ENCODE assay signal across 8 mouse cellular contexts in genomic region chr4:57780833-57781641, GRCm38 (mm10).
DNase-seq lines count a peak whose midpoint lies in the region; ATAC-seq and TF ChIP-seq lines count a peak whose summit lies in the region.

No protein-coding gene starts in this region.

- H3K9me3 ChIP-seq in heart, embryonic 10.5 days, result no peaks in the 10 kb centered on the region
- H3K9me3 ChIP-seq in ES-E14 (ENCODE audit: control insufficient read depth, insufficient read depth, low read depth, low read length), result no peaks in the 10 kb centered on the region
- no peaks in the 10 kb centered on the region for H3K9me3 ChIP-seq in forebrain, embryonic 14.5 days (replicated peaks; ENCODE audit: control insufficient read depth, low read length)
- no peaks in the 10 kb centered on the region for H3K9me3 ChIP-seq in midbrain, embryonic 12.5 days

- in situ Hi-C loops in ES-E14 (cut with MboI; ENCODE audit: low sequenced_read_pairs in 2 of 2, unreplicated experiment in 2 of 2), result no loop called here

- peak; percentile 43; the same call in 1 of the 2 replicates for ATAC-seq in forebrain, embryonic 14.5 days
- peak; percentile 51; the same call in 1 of the 2 replicates for ATAC-seq in midbrain, embryonic 12.5 days (ENCODE audit: low FRiP score, low read depth)
- no peak for ATAC-seq in megakaryocyte progenitor cell, adult 5-6 weeks (replicated peaks; ENCODE audit: poor library complexity)

- peaks cover 5% of the 10 kb centered on the region; the same call in 1 of the 2 replicates for H3K27me3 ChIP-seq in heart, embryonic 10.5 days (ENCODE audit: insufficient read depth, poor library complexity, severe bottlenecking)
- H3K27me3 ChIP-seq in forebrain, embryonic 14.5 days (replicated peaks; ENCODE audit: control insufficient read depth, insufficient read depth, low read length), result peaks cover 3% of the 10 kb centered on the region; the same call in 1 of the 2 replicates
- H3K27me3 ChIP-seq in midbrain, embryonic 12.5 days, result peaks cover 26% of the 10 kb centered on the region

- H3K9ac ChIP-seq in ES-E14 (ENCODE audit: insufficient read depth, low read depth, low read length, poor library complexity, severe bottlenecking), result peak overlapping the region; percentile 30; the same call in 1 of the 2 replicates
- H3K9ac ChIP-seq in forebrain, embryonic 14.5 days (ENCODE audit: low read length), result no peak overlapping the region
- H3K9ac ChIP-seq in midbrain, embryonic 12.5 days (replicated peaks), result no peak overlapping the region

- H3K36me3 ChIP-seq in heart, embryonic 10.5 days, result no peaks in the 10 kb centered on the region
- no peaks in the 10 kb centered on the region for H3K36me3 ChIP-seq in ES-E14 (ENCODE audit: control insufficient read depth, insufficient read depth, low read length, poor library complexity, severe bottlenecking)
- no peaks in the 10 kb centered on the region for H3K36me3 ChIP-seq in forebrain, embryonic 14.5 days (ENCODE audit: control insufficient read depth, insufficient read depth, low read length)
- no peaks in the 10 kb centered on the region for H3K36me3 ChIP-seq in midbrain, embryonic 12.5 days

- H3K4me3 ChIP-seq in heart, embryonic 10.5 days, result peak overlapping the region; percentile 22
- peak overlapping the region; percentile 29 to 46 for H3K4me3 ChIP-seq in ES-E14 (ENCODE audit: insufficient read depth in 1 of 2, low read depth in 1 of 2, low read length in 2 of 2, poor library complexity in 1 of 2, severe bottlenecking in 1 of 2)
- H3K4me3 ChIP-seq in forebrain, embryonic 14.5 days (ENCODE audit: low read depth, low read length), result no peak overlapping the region
- H3K4me3 ChIP-seq in midbrain, embryonic 12.5 days, result 0 out of 2 replicates have a peak overlapping the region, but pooled peaks have one; percentile 2

- DNase-seq in heart, embryonic 10.5 days (ENCODE audit: low spot score), result no peak
- no peak for DNase-seq in heart, postnatal 25 days (ENCODE audit: low spot score)
- DNase-seq in ES-E14 (ENCODE audit: low read depth, low spot score), result peak; percentile 94
- DNase-seq in forebrain, embryonic 14.5 days (ENCODE audit: low spot score), result peak; percentile 60
- no peak for DNase-seq in frontal cortex, postnatal 25 days (ENCODE audit: low spot score in 2 of 2)
- DNase-seq in adrenal gland, postnatal 14 days, result no peak

- intact Hi-C loops in heart, postnatal 25 days (cut with DNase I), result loop anchor here (5.0 kb wide), 1 partner anchor 101 kb away; no protein-coding TSS in a partner anchor

- peak overlapping the region; percentile 26; the same call in 1 of the 2 replicates for H3K4me2 ChIP-seq in forebrain, embryonic 14.5 days (ENCODE audit: low read length)
- H3K4me2 ChIP-seq in midbrain, embryonic 12.5 days (replicated peaks), result peak overlapping the region; percentile 35

- H3K27ac ChIP-seq in heart, embryonic 10.5 days, result peak overlapping the region; percentile 22; the same call in 1 of the 2 replicates
- peak overlapping the region; percentile 84; the same call in 1 of the 2 replicates for H3K27ac ChIP-seq in ES-E14 (ENCODE audit: insufficient read depth, low read depth, low read length, poor library complexity, severe bottlenecking)
- no peak overlapping the region for H3K27ac ChIP-seq in forebrain, embryonic 14.5 days (ENCODE audit: low read depth, low read length)
- peak overlapping the region; percentile 60 for H3K27ac ChIP-seq in midbrain, embryonic 12.5 days (replicated peaks)

- peaks cover 42% of the 10 kb centered on the region for H3K4me1 ChIP-seq in heart, embryonic 10.5 days
- peaks cover 0 to 3% of the 10 kb centered on the region in 2 experiments; a peak in 1 of 4 replicates for H3K4me1 ChIP-seq in ES-E14 (ENCODE audit: control insufficient read depth in 2 of 2, insufficient read depth in 2 of 2, low read length in 2 of 2, poor library complexity in 1 of 2)
- H3K4me1 ChIP-seq in forebrain, embryonic 14.5 days (ENCODE audit: control insufficient read depth, insufficient read depth, low read length), result peaks cover 17% of the 10 kb centered on the region
- H3K4me1 ChIP-seq in midbrain, embryonic 12.5 days, result peaks cover 29% of the 10 kb centered on the region

- WGBS in heart, embryonic 10.5 days, result 10% methylated on average over 20 of the region's 20 CpGs
- 3% methylated on average over 20 of the region's 20 CpGs for WGBS in forebrain, embryonic 14.5 days
- WGBS in midbrain, embryonic 12.5 days, result 3% methylated on average over 20 of the region's 20 CpGs

TF ChIP-seq in ES-E14, 5 proteins besides CTCF, POLR2A, EP300 and RAD21:
- TF ChIP-seq HCFC1 (IDR thresholded peaks at IDR 0.05; ENCODE audit: borderline replicate concordance, insufficient read depth, low read length) (no peak), ZC3H11A (IDR thresholded peaks at IDR 0.05; ENCODE audit: borderline replicate concordance, low read depth, low read length) (no peak), ZNF384 (IDR thresholded peaks at IDR 0.05; ENCODE audit: low read depth, low read length) (no peak), CHD2 (IDR thresholded peaks at IDR 0.05; ENCODE audit: low read depth, low read length) (peak; percentile 59; the same call in 1 of the 2 replicates)

Comparison
In these comparisons a context has a peak if more than half of its experiments do, and no peak if none do; other contexts are left out.
1. DNase-seq: peak in ES-E14 (single experiment) and forebrain, embryonic 14.5 days (single experiment); none in heart, embryonic 10.5 days (single experiment), heart, postnatal 25 days (single experiment), frontal cortex, postnatal 25 days (0 of 2) and adrenal gland, postnatal 14 days (single experiment).